Mouse (Mus musculus) myocyte (in vitro differentiated cells): ENCODE measurements around the gene Dhx32.

Experiments used
- CEBPB ChIP-seq: IDR thresholded peaks from 2 replicates; pipeline ENCODE4 v1.6.1; 2011; ENCODE audit warnings: mild to moderate bottlenecking, moderate library complexity; ENCODE audit not compliant: poor library complexity, insufficient read depth, severe bottlenecking
- MAX ChIP-seq: IDR thresholded peaks from one replicate; pipeline ENCODE4 v1.6.1; 2011; ENCODE audit warnings: low read depth, mild to moderate bottlenecking, control low read depth
- MYOD1 ChIP-seq, 3 experiments: IDR thresholded peaks; one replicate each; pipeline ENCODE4 v1.6.1; 2011; ENCODE audit warnings: control low read depth in 2 of 3, low read depth in 2 of 3, mild to moderate bottlenecking in 2 of 3, moderate library complexity in 1 of 3; ENCODE audit not compliant: insufficient read length in 2 of 3, control insufficient read depth in 1 of 3
- POLR2A ChIP-seq: IDR thresholded peaks from one replicate; pipeline ENCODE4 v1.6.1; 2011; ENCODE audit warnings: low read depth, mild to moderate bottlenecking, control low read depth, moderate library complexity; ENCODE audit not compliant: insufficient read length
- POLR2AphosphoS2 ChIP-seq: IDR thresholded peaks from one replicate; pipeline ENCODE4 v1.6.1; 2011; ENCODE audit warnings: low read depth, control low read depth; ENCODE audit not compliant: insufficient read length
- SRF ChIP-seq: IDR thresholded peaks from one replicate; pipeline ENCODE4 v1.6.1; 2011; ENCODE audit warnings: low read depth; ENCODE audit not compliant: control insufficient read depth, insufficient read length

DNA sequence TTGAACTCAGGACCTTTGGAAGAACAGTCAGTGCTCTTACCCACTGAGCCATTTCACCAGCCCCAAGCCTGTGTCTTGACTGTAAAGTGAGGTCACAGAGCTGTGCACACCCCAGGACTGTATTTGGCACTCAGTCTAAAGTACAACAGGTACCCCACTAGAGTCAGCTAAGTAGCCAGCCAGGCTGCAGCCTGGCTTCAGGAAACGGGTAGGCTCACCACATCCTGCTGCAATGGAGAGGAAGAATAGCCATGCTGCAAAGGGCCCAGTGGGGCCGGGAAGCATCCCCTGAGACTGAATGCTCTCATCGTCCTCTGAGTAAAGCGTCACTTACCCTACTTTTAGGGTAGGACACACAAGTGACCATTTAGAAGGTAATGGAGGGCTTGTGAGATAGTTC, 82.6 kb downstream of the Dhx32 start:
- no peak for TF ChIP-seq MYOD1 (IDR thresholded peaks at IDR 0.05; ENCODE audit: control insufficient read depth in 1 of 3, insufficient read length in 2 of 3, low read depth in 2 of 3)
- TF ChIP-seq POLR2AphosphoS2: no peak
- TF ChIP-seq POLR2A: no peak
- TF ChIP-seq SRF: no peak
- no peak for TF ChIP-seq CEBPB
- TF ChIP-seq MAX: no peak
